Mouse (Mus musculus) kidney, adult 11 months (tissue): ENCODE data around the gene Dhx16.
"Not testable (repeated sequence)": the region's sequence is repeated elsewhere in the genome, so short reads cannot be mapped to it uniquely, and the experiment has no call there.

ENCODE experiments used
- DNase-seq: peaks from one replicate; pipeline ENCODE4 v3.0.0; 2022

Dhx16 gene

GRCm38 (mm10) chr17:35879245-35880057, at the start of gene Dhx16:
TSS of gene Dhx16 (plus strand) at chr17:35879819.
- DNase-seq: peak; percentile 93

DNA sequence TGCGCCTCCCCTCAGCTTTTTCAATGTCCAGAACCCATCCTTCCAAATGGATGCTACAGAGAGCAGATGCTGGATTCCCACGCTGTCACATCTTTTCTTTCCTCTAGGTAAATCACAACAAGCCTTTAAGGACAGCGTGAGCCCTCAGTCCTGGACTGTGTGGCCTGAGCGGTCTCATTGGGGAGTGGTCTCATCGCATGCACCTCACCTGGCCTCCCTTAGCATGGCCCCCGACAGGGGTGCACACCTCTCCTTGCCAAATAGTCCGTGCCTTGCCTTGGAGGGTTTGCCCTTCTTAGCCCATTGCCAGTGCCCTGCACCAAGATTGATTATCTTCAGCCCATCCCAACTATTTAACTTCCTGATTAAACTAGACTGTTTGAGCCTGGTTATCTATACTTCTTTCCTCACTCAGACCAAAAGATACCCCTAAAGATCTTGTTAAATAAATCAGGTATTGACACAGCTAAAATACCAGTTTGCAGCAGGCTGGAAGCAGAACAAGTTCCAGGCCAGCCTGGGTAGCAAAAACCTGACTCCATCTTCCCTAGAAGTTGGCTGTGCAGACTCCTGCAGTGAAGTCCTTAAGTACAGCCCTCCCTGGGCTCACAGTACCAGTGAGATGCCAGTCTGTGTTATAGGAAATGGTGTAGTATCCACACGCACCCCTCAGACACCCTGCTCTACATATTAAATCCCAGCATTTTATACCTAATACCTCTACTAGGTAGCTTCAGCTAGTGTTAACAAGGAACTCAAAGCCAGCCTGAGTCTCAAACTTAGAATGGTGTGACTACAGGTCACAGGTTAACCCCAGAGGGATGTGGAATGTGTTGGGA, 47.0 kb upstream of the Dhx16 start:
- no peak for DNase-seq

- no peak for DNase-seq
These were observed 46.3 kb upstream of the Dhx16 start for GRCm38 (mm10) chr17:35833239-35833751.

GRCm38 (mm10) chr17:35833894-35834293, 45.7 kb upstream of the Dhx16 start:
- DNase-seq: no peak

DNA sequence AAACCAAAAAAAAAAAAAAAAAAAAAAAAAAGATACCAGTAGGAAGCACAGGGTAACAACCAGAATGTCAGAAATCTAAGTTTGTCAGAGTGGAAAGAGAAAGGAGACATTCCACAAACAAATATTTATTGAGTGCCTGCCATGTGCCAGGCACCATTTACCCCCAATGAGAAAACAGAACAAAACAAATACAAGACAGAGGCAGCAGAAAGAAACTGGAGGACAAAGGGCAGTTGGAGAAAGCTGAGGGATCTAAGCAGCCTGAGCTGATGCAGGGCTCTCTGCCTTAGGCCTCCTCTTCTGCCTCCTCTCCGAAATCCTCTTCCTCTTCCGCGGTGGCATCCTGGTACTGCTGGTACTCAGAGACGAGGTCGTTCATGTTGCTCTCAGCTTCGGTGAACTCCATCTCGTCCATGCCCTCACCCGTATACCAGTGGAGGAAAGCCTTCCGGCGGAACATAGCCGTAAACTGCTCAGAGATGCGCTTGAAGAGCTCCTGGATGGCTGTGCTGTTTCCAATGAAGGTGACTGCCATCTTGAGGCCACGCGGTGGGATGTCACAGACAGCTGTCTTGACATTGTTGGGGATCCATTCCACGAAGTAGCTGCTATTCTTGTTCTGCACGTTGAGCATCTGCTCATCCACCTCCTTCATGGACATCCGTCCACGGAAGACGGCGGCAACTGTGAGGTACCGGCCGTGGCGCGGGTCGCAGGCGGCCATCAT, 44.8 kb upstream of the Dhx16 start:
- DNase-seq: no peak

DNA sequence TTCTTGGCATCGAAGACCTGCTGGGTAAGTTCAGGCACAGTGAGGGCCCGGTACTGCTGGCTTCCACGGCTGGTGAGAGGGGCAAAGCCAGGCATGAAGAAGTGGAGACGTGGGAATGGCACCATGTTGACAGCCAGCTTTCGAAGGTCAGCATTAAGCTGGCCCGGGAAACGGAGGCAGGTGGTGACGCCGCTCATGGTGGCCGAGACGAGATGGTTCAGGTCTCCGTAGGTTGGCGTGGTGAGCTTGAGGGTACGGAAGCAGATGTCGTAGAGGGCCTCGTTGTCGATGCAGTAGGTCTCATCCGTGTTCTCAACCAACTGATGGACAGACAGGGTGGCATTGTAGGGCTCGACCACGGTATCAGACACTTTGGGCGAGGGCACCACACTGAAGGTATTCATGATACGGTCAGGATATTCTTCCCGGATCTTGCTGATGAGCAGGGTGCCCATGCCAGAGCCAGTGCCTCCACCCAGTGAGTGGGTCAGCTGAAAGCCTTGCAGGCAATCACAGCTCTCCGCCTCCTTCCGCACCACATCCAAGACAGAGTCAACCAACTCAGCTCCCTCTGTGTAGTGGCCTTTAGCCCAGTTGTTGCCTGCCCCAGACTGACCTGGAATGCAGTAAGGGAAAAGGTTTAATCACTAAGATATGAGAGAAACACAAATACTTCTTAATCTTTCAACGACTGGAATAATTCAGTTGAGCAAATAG, 44.0 kb upstream of the Dhx16 start:
- peak; percentile 55 for DNase-seq

DNA sequence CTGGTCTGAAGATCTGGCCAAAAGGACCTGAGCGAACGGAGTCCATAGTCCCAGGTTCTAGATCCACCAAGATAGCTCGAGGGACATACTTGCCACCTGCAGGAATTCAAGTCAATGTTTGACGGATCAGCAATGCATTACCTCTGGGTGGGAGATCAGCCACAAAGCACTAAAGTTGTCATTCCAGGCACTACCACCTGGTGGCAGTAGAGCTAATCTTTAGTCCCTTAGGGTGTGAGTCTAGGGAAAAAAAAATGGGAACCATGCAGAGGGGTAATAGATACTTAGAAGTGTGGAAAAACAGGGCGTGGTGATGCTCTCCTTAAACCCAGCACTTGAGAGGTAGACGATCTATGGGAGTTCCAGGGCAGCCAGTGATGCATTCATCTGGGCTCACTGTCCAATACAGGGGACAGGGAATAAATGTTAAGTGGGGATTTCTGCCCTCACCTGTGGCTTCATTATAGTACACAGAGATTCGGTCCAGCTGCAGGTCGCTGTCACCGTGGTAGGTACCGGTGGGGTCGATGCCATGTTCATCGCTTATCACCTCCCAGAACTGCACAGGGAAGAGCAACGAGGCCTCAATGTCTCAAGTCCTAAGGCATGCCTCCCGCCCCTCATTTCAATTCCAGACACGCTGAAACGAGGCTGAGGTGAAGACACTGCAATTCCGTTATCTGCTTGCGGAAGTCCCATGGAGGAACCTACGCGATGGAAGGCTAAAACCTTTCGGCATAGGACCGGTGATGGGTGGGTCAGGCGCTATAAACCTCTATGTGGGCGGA, 43.2 kb upstream of the Dhx16 start:
- DNase-seq: peak; percentile 90

- DNase-seq: peak; percentile 70
These were observed 42.6 kb upstream of the Dhx16 start for GRCm38 (mm10) chr17:35836991-35837422.

DNA sequence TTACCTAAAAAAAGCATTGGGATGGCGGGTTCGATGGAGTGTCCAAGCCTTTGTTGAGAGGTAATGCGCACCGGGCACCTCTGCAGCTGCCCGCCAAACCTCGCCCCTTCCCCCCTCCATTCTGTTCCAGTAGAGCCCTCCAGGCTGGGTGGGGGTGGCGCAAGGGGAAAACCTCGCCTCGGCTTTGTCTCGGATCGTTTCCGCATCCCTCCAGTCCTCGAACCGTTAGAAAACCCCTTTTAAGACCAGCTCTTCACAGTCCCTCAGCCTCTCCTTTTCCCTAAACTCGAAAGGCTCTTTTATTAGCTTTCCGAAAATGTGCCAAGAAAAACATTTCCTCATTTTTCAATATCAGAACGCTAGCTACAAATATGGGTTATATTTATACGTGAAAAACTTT, 42.1 kb upstream of the Dhx16 start:
- DNase-seq: peak; percentile 43

DNA sequence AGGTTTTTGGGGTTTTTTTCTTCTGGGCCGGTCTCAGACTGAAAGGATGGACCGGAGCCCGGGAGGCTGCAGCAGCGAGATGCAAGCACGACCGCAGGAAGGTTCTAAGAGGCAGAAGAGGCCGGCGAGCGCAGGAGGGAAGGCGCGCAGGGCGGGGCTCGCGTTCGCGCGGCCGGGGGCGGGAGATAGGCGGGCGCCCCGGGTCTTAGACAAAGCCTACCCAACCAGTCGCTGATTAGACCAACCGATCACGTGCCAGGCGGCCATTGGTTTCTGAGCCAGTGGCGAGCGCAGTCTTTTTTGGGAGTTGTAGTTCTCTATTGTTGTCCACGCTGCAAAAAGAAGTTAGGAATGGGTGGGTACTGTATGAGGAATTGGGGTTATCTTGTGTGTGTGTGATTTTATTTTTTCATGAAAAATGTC, 41.5 kb upstream of the Dhx16 start, which contains the start of gene Tubb5:
TSS of gene Tubb5 (minus strand) at position 185 of the 423 bp plus-strand sequence.
- DNase-seq: peak; percentile 97

- DNase-seq: no peak
These were observed 41.0 kb upstream of the Dhx16 start for GRCm38 (mm10) chr17:35838570-35838969.

GRCm38 (mm10) chr17:35839002-35839401, 40.6 kb upstream of the Dhx16 start:
- not testable (repeated sequence) for DNase-seq

DNA sequence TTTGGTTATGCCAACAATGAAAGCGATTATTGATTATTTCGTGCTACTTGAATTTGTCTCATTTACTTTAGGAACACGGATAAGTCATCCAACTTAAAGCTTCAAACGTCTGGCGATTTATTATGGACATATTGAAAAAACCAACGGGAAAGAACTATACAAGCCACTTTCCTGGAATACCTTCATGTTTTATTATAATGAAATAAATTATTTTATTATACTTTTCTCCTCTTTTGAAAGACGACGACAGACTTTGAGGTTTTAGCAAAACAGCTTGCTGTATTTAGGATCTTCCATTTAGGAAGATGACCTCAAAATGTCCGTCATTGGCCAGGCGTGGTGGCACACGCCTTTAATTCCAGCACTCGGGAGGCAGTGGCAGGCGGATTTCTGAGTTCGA, 39.1 kb upstream of the Dhx16 start:
- no peak for DNase-seq

GRCm38 (mm10) chr17:35841076-35841950, 38.3 kb upstream of the Dhx16 start, which contains the start of gene Mdc1:
TSS of gene Mdc1 (plus strand) at chr17:35841515.
- DNase-seq: peak; percentile 100

GRCm38 (mm10) chr17:35842006-35842405, 37.6 kb upstream of the Dhx16 start:
- no peak for DNase-seq

GRCm38 (mm10) chr17:35843514-35843913, 36.1 kb upstream of the Dhx16 start:
- DNase-seq: no peak

DNA sequence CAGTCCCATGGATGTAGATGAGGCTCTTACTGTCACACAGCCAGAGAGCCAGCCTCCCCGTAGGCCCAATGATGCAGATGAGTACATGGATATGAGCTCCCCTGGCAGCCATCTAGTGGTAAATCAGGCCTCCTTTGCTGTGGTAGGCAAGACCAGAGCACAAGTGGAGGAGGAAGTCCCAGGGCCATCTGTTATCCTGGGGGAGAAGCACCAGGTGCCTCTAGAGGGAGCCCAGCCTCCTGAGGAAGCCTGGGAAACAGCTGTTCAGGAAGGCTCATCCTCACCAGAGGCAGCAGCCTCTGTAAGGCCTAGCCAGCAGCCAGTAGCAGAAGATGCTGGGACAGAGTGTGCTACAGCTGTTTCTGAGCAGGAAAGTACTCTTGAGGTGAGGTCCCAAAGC, 31.5 kb upstream of the Dhx16 start:
- no peak for DNase-seq

GRCm38 (mm10) chr17:35850974-35851373, 28.6 kb upstream of the Dhx16 start:
- no peak for DNase-seq

GRCm38 (mm10) chr17:35859371-35859770, 20.2 kb upstream of the Dhx16 start:
- DNase-seq: no peak

DNA sequence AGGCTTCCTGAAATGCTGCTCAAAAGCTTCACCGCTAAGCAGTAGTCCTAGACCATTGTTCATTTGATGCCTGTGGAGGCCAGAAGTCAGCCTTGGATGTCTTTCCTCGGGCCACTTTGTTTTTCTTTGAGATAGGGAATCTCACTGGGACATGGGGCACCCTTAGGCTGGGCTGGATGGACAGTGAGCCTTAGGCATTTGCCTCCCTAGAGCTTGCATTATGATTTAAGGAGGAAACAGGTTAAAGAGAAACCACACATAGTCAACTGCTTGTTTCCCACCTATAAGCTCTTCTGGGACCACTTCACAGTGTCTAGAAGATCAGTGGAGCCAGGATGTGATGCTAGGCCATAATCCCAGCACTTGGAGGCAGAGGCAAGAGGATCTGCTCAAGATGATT, 19.8 kb upstream of the Dhx16 start:
- no peak for DNase-seq
